Mouse (Mus musculus): ENCODE results near the gene Pepd.

DNA sequence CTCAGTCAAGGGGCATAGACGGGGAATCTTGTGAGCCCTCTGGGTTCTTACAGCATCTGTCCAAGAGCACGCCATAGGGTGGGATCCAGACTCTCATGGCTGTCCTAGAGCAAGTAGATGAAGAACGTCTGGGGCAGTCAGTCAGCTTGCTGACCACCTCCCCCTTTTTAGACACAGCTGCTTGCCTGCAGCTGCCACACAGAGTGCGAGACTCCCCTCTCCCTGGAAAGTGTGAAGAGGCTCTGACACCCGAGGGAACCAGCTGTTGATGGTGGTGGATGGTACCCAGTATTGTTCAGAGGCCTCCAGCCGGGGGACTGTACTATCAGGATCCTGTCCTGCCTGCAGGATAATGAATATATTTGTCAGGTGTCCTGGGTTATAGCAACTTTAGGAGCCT lies 75.1 kb downstream of the Pepd start:
- no peak for TF ChIP-seq CTCF (IDR thresholded peaks at IDR 0.05)
- TF ChIP-seq EP300 (IDR thresholded peaks at IDR 0.05), result no peak
